8 mouse cellular contexts compared by ENCODE assay signal in the genomic region with DNA sequence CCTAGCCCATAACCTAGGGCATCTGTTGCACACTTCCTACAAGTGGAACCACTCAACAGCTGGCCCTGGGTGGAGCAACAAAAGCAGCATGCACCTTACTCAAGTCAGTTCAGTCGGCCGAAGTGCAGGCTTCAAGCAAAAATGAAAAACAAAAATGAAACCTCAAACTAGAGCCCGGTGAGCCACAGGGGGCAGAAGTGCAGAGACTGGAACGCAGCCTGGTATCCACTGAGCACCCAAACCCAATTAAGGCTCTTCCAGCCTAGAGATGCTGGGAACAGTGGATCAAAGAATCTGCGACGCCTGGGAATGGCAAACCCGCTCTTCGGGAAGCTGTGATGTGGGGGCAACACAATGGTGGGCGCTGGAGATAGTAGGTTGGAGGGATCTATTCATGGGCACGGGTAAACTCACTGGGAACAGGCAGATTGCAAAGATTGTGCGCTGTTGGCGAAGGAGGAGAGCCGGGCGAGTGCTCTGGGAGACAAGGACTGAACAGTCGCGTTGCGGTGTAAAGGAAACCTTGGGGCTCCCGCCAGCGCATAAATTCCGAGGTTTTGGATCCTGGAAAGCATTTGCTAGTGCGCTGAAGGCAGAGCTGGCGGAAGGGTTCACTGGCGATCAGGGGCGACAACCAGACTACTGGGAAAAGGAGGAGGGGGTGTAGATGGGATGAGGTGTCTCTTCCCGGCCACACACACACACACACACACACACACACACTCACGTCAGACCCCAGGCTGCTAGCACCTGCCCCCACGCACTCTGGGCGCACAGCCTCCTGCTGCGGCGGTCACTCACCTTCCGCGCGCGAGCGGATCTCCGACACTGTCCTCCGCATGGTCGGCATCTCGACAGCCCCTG. TPM values are rescaled to one million over a fixed set of nuclear protein-coding genes. Genes with fewer than 3 reads are reported as not detected.
DNase-seq lines count a peak whose midpoint lies in the region; ATAC-seq and TF ChIP-seq lines count a peak whose summit lies in the region.

No protein-coding gene starts in this region.

- WGBS in heart, embryonic 16.5 days, result 1% methylated on average over 39 of the region's 39 CpGs
- under 1% methylated on average over 39 of the region's 39 CpGs for WGBS in neural tube, embryonic 13.5 days

- peaks cover 86% of the 10 kb centered on the region for H3K4me1 ChIP-seq in E14TG2a.4 (replicated peaks; ENCODE audit: low read depth, low read length)
- H3K4me1 ChIP-seq in heart, embryonic 16.5 days (ENCODE audit: control insufficient read depth, insufficient read depth, low read length), result peaks cover 12% of the 10 kb centered on the region
- peaks cover 59% of the 10 kb centered on the region for H3K4me1 ChIP-seq in neural tube, embryonic 13.5 days (replicated peaks)

- H3K27me3 ChIP-seq in E14TG2a.4 (ENCODE audit: insufficient read depth, low read length), result peaks cover 11% of the 10 kb centered on the region
- H3K27me3 ChIP-seq in heart, embryonic 16.5 days (ENCODE audit: control insufficient read depth, insufficient read depth, low read length), result no peaks in the 10 kb centered on the region
- H3K27me3 ChIP-seq in neural tube, embryonic 13.5 days, result no peaks in the 10 kb centered on the region

- TF ChIP-seq CTCF in E14TG2a.4 (conservative IDR thresholded peaks at IDR 0.05; ENCODE audit: low read length), result no peak
- TF ChIP-seq CTCF in brain, embryonic 14.5 days (IDR thresholded peaks at IDR 0.05; ENCODE audit: borderline replicate concordance, extremely low read depth, insufficient read depth, insufficient read length), result no peak

- no peaks in the 10 kb centered on the region for H3K36me3 ChIP-seq in E14TG2a.4 (ENCODE audit: insufficient read depth, low read length)
- no peaks in the 10 kb centered on the region for H3K36me3 ChIP-seq in heart, embryonic 16.5 days (ENCODE audit: control insufficient read depth, insufficient read depth)
- H3K36me3 ChIP-seq in neural tube, embryonic 13.5 days, result no peaks in the 10 kb centered on the region

- TF ChIP-seq POLR2A in brain, embryonic 14.5 days (IDR thresholded peaks at IDR 0.05; ENCODE audit: borderline replicate concordance, extremely low read depth, insufficient read depth, insufficient read length, poor library complexity, severe bottlenecking), result no peak

- H3K9ac ChIP-seq in heart, embryonic 16.5 days (ENCODE audit: low read length), result peak overlapping the region; percentile 82
- peak overlapping the region; percentile 91 for H3K9ac ChIP-seq in neural tube, embryonic 13.5 days

- peak overlapping the region; percentile 65 for H3K27ac ChIP-seq in heart, embryonic 16.5 days (ENCODE audit: low read length)
- H3K27ac ChIP-seq in neural tube, embryonic 13.5 days (replicated peaks), result peak overlapping the region; percentile 86

- peak overlapping the region; percentile 96 for H3K4me2 ChIP-seq in heart, embryonic 16.5 days (ENCODE audit: low read depth, low read length)
- H3K4me2 ChIP-seq in neural tube, embryonic 13.5 days, result peak overlapping the region; percentile 72

- peak; percentile 80 for DNase-seq in brain, embryonic 14.5 days (ENCODE audit: low read depth)
- DNase-seq in kidney, postnatal 25 days, result peak; percentile 41 to 57
- DNase-seq in lung, adult 18-20 months, result peak; percentile 71 to 73
- peak; percentile 36 for DNase-seq in telencephalon, adult 2 months (ENCODE audit: low read depth, low spot score)

- H3K4me3 ChIP-seq in E14TG2a.4 (replicated peaks; ENCODE audit: low read length), result peak overlapping the region; percentile 92
- peak overlapping the region; percentile 84 for H3K4me3 ChIP-seq in heart, embryonic 16.5 days (ENCODE audit: low read length)
- peak overlapping the region; percentile 96 for H3K4me3 ChIP-seq in neural tube, embryonic 13.5 days

- ATAC-seq in erythroid progenitor cell, adult 5-6 weeks (replicated peaks; ENCODE audit: low FRiP score, poor library complexity, severe bottlenecking), result peak; percentile 12; the same call in 1 of the 2 replicates
- ATAC-seq in heart, embryonic 16.5 days (replicated peaks; ENCODE audit: extremely low read depth, insufficient read depth, low FRiP score), result no peak
- ATAC-seq in neural tube, embryonic 13.5 days (ENCODE audit: low read depth), result peak; percentile 20

- H3K9me3 ChIP-seq in E14TG2a.4 (ENCODE audit: low read length), result no peaks in the 10 kb centered on the region
- H3K9me3 ChIP-seq in heart, embryonic 16.5 days (replicated peaks; ENCODE audit: control insufficient read depth, low read length), result no peaks in the 10 kb centered on the region
- H3K9me3 ChIP-seq in neural tube, embryonic 13.5 days, result no peaks in the 10 kb centered on the region

RNA-seq across cellular contexts. Expression of a gene that starts 0.6 kb away (rescaled TPM):
- polyA plus RNA-seq in brain, embryonic 14.5 days (2012; rRNA removed), result 26.4 and 40.2 TPM in 2 replicates
- 221 and 244 TPM in 2 replicates for total RNA-seq in erythroid progenitor cell, adult 5-6 weeks (2015; ENCODE audit: low replicate concordance)
- total RNA-seq in erythroid progenitor cell, adult 5-6 weeks (2017; ENCODE audit: low replicate concordance), result 297 and 307 TPM in 2 replicates
- 10.5 and 13.0 TPM in 2 replicates for polyA plus RNA-seq in heart, embryonic 16.5 days (2015; fragmentation: Nextera tagmentation; extraction: Ambion mirVana)
- 44.6 and 45.1 TPM in 2 replicates for polyA plus RNA-seq in neural tube, embryonic 13.5 days (2015; fragmentation: Nextera tagmentation; extraction: Ambion mirVana)
